Mouse (Mus musculus): ENCODE measurements around the gene Diaph3.

Diaph3 gene

GRCm38 (mm10) chr14:86834851-86835250, 306.2 kb downstream of the Diaph3 start:
- no peak for DNase-seq

GRCm38 (mm10) chr14:86834269-86834668, 306.8 kb downstream of the Diaph3 start:
- DNase-seq, result no peak

- no peak for DNase-seq
Observed at GRCm38 (mm10) chr14:86833003-86833402, 308.0 kb downstream of the Diaph3 start.

GRCm38 (mm10) chr14:86816246-86816645, 324.8 kb downstream of the Diaph3 start:
- DNase-seq, result no peak

GRCm38 (mm10) chr14:86788880-86789641, 352.0 kb downstream of the Diaph3 start:
- DNase-seq, result no peak

- no peak for DNase-seq
Observed at GRCm38 (mm10) chr14:86786866-86787265, 354.2 kb downstream of the Diaph3 start.

GRCm38 (mm10) chr14:86781553-86782273, 359.3 kb downstream of the Diaph3 start:
- DNase-seq, result peak in 1 of 2 experiments; percentile 40

GRCm38 (mm10) chr14:86773311-86773710, 367.7 kb downstream of the Diaph3 start:
- no peak for DNase-seq

GRCm38 (mm10) chr14:86772176-86773150, 368.6 kb downstream of the Diaph3 start:
- DNase-seq, result no peak

- DNase-seq, result no peak
Observed at GRCm38 (mm10) chr14:86764286-86764685, 376.7 kb downstream of the Diaph3 start.

GRCm38 (mm10) chr14:86757604-86758520, 383.2 kb downstream of the Diaph3 start:
- DNase-seq, result no peak

GRCm38 (mm10) chr14:86757132-86757531, 383.9 kb downstream of the Diaph3 start:
- no peak for DNase-seq

- no peak for DNase-seq
Observed at GRCm38 (mm10) chr14:86750351-86750750, 390.7 kb downstream of the Diaph3 start.

GRCm38 (mm10) chr14:86749425-86749824, 391.6 kb downstream of the Diaph3 start:
- DNase-seq, result no peak

- DNase-seq, result no peak
Observed at GRCm38 (mm10) chr14:86748876-86749275, 392.2 kb downstream of the Diaph3 start.

GRCm38 (mm10) chr14:86744523-86744922, 396.5 kb downstream of the Diaph3 start:
- DNase-seq, result no peak

- no peak for DNase-seq
Observed at GRCm38 (mm10) chr14:86741855-86742531, 399.0 kb downstream of the Diaph3 start.

GRCm38 (mm10) chr14:86738916-86739315, 402.1 kb downstream of the Diaph3 start:
- no peak for DNase-seq

- no peak for DNase-seq
Observed at GRCm38 (mm10) chr14:86736646-86737045, 404.4 kb downstream of the Diaph3 start.

- DNase-seq, result no peak
Observed at GRCm38 (mm10) chr14:86731300-86731699, 409.7 kb downstream of the Diaph3 start.

- no peak for DNase-seq
Observed at GRCm38 (mm10) chr14:86729617-86730098, 411.4 kb downstream of the Diaph3 start.
